In the genomic region with DNA sequence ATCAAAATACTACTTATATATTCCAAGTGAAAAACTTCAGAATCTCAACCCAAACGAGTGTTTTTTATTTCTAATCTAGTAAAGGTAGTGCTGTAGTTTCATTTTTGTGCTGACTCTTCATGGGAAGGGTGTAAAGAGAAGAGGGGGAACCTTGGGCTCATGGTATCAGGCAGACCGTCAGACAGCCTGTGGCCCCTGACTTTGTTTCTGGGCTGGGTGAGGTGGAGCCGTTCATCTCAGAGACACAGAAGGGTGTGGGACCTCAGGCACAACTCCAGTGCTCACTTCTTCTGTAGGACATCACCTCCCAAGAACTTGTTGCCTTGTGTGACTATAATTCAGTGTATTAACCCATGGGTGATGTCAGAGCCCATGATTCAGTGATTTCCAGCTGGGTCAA, we compare ENCODE assay signal across 21 mouse cellular contexts. TPM values are rescaled to one million over a fixed set of nuclear protein-coding genes. Genes with fewer than 3 reads are reported as not detected.
DNase-seq lines count a peak whose midpoint lies in the region; ATAC-seq and TF ChIP-seq lines count a peak whose summit lies in the region.
"Had no signal": no experiment of that assay in that cellular context is flagged by ENCODE, and none has a peak within 500 bp of the region (broad histone marks: within the 10 kb centered on the region; RNA-seq: fewer than 3 reads in every experiment).

No protein-coding gene starts in this region.

- H3K27me3 ChIP-seq in heart, embryonic 10.5 days (ENCODE audit: insufficient read depth, poor library complexity, severe bottlenecking): no peaks in the 10 kb centered on the region
- H3K27me3 ChIP-seq in MEL (ENCODE audit: control insufficient read depth in 1 of 2, insufficient read depth in 2 of 2, low read length in 2 of 2): no peaks in the 10 kb centered on the region
- no peaks in the 10 kb centered on the region for H3K27me3 ChIP-seq in liver, embryonic 16.5 days (ENCODE audit: control insufficient read depth, insufficient read depth, low read depth, low read length)
- H3K27me3 ChIP-seq: forebrain, embryonic 13.5 days; midbrain, embryonic 13.5 days; neural tube, embryonic 15.5 days had no signal

- no peak for TF ChIP-seq RAD21 in MEL (IDR thresholded peaks at IDR 0.05; ENCODE audit: low read depth, low read length)

- ATAC-seq in erythroid progenitor cell, adult 5-6 weeks (replicated peaks; ENCODE audit: low FRiP score, poor library complexity, severe bottlenecking): peak; percentile 79
- ATAC-seq in liver, embryonic 16.5 days (ENCODE audit: low read depth): peak; percentile 89
- no peak for ATAC-seq in CD4-positive, CD25-positive, alpha-beta regulatory T cell, adult 4 months
- ATAC-seq: activated CD4-positive, CD25-positive, alpha-beta regulatory T cell, adult 4 months; forebrain, embryonic 13.5 days; hindbrain, embryonic 16.5 days; midbrain, embryonic 13.5 days had no signal

- 80% methylated on average over 3 of the region's 3 CpGs for WGBS in heart, embryonic 10.5 days
- WGBS in liver, embryonic 16.5 days (ENCODE audit: insufficient replicate concordance): 17% methylated on average over 3 of the region's 3 CpGs

- no peak for TF ChIP-seq POLR2A in MEL (IDR thresholded peaks at IDR 0.05; ENCODE audit: control insufficient read depth in 1 of 2, insufficient read depth in 1 of 2, low read depth in 1 of 2, low read length in 2 of 2, poor library complexity in 1 of 2)

- peaks cover 64% of the 10 kb centered on the region for H3K79me2 ChIP-seq in MEL (ENCODE audit: control insufficient read depth, insufficient read depth, low read length, poor library complexity)

- H3K27ac ChIP-seq in heart, embryonic 10.5 days: no peak overlapping the region
- H3K27ac ChIP-seq in MEL (ENCODE audit: control insufficient read depth, low read depth, low read length): peak overlapping the region; percentile 11; the same call in 1 of the 2 replicates
- H3K27ac ChIP-seq in liver, embryonic 16.5 days (ENCODE audit: low read length): peak overlapping the region; percentile 83
- H3K27ac ChIP-seq: forebrain, embryonic 13.5 days; midbrain, embryonic 13.5 days; neural tube, embryonic 15.5 days had no signal

- no peaks in the 10 kb centered on the region for H3K36me3 ChIP-seq in heart, embryonic 10.5 days
- peaks cover 0 to 55% of the 10 kb centered on the region in 2 experiments; a peak in 2 of 4 replicates for H3K36me3 ChIP-seq in MEL (ENCODE audit: control insufficient read depth in 1 of 2, insufficient read depth in 2 of 2, low read length in 2 of 2)
- peaks cover 4% of the 10 kb centered on the region for H3K36me3 ChIP-seq in liver, embryonic 16.5 days (ENCODE audit: control insufficient read depth, insufficient read depth)
- H3K36me3 ChIP-seq: midbrain, embryonic 13.5 days; neural tube, embryonic 15.5 days had no signal

- no peak for TF ChIP-seq CTCF in MEL (IDR thresholded peaks at IDR 0.05 in 2 of 3, conservative IDR thresholded peaks at IDR 0.05 in 1 of 3; ENCODE audit: control insufficient read depth in 1 of 3, insufficient read depth in 1 of 3, low read depth in 2 of 3, low read length in 3 of 3, poor library complexity in 1 of 3, severe bottlenecking in 1 of 3)

- intact Hi-C loops in heart, postnatal 36 days (cut with DNase I): no loop called here

- H3K9ac ChIP-seq in MEL (ENCODE audit: control insufficient read depth, low read depth, low read length, poor library complexity, severe bottlenecking): 0 out of 2 replicates have a peak overlapping the region, but pooled peaks have one; percentile 4
- peak overlapping the region; percentile 8 for H3K9ac ChIP-seq in liver, embryonic 16.5 days (ENCODE audit: low read depth, low read length)
- H3K9ac ChIP-seq: forebrain, embryonic 13.5 days; midbrain, embryonic 13.5 days; neural tube, embryonic 15.5 days had no signal

- peak overlapping the region; percentile 56 for H3K4me2 ChIP-seq in liver, embryonic 16.5 days (ENCODE audit: low read depth, low read length)
- H3K4me2 ChIP-seq: forebrain, embryonic 13.5 days; midbrain, embryonic 13.5 days; neural tube, embryonic 15.5 days had no signal

- H3K9me3 ChIP-seq in heart, embryonic 10.5 days: no peaks in the 10 kb centered on the region
- H3K9me3 ChIP-seq in MEL (replicated peaks; ENCODE audit: insufficient read depth, low read length): no peaks in the 10 kb centered on the region
- no peaks in the 10 kb centered on the region for H3K9me3 ChIP-seq in liver, embryonic 16.5 days (replicated peaks; ENCODE audit: control insufficient read depth, low read length)
- H3K9me3 ChIP-seq: forebrain, embryonic 13.5 days; midbrain, embryonic 13.5 days; neural tube, embryonic 15.5 days had no signal

- TF ChIP-seq EP300 in MEL (IDR thresholded peaks at IDR 0.05; ENCODE audit: low read depth in 1 of 2, low read length in 2 of 2): no peak

- 0 out of 2 replicates have a peak, but pooled peaks cover 5% of the 10 kb centered on the region for H3K4me1 ChIP-seq in heart, embryonic 10.5 days
- peaks cover 12 to 36% of the 10 kb centered on the region in 2 experiments for H3K4me1 ChIP-seq in MEL (ENCODE audit: control insufficient read depth in 1 of 2, insufficient read depth in 2 of 2, low read length in 2 of 2)
- peaks cover 73% of the 10 kb centered on the region for H3K4me1 ChIP-seq in liver, embryonic 16.5 days (ENCODE audit: control insufficient read depth, low read depth, low read length)
- H3K4me1 ChIP-seq: midbrain, embryonic 13.5 days had no signal

- DNase-seq in heart, embryonic 10.5 days (ENCODE audit: low spot score): peak; percentile 84
- DNase-seq in heart, postnatal 36 days: no peak
- peak; percentile 48 for DNase-seq in MEL (ENCODE audit: low read depth, low spot score)
- DNase-seq in urinary bladder, postnatal 10 days (ENCODE audit: low spot score): no peak
- DNase-seq in urinary bladder, postnatal 25 days (ENCODE audit: low spot score): no peak
- DNase-seq: adrenal gland, postnatal 36 days; cerebellum, adult 9-11 months; heart, postnatal 14 days; left cerebral cortex, postnatal 4 days; lung, adult 2 months; lung, postnatal 36 days; right cerebral cortex, postnatal 4 days had no signal

- H3K4me3 ChIP-seq in heart, embryonic 10.5 days: no peak overlapping the region
- H3K4me3 ChIP-seq in MEL (ENCODE audit: control insufficient read depth in 1 of 2, insufficient read depth in 1 of 2, low read depth in 2 of 2, low read length in 2 of 2): peak overlapping the region in 1 of 2 experiments; percentile 13; a peak in 1 of 4 replicates
- H3K4me3 ChIP-seq in liver, embryonic 16.5 days (ENCODE audit: low read depth, low read length): peak overlapping the region; percentile 33
- H3K4me3 ChIP-seq: forebrain, embryonic 13.5 days; midbrain, embryonic 13.5 days; myocyte; neural tube, embryonic 15.5 days had no signal

TF ChIP-seq in MEL, 35 proteins besides CTCF, POLR2A, EP300 and RAD21:
- no peak for TF ChIP-seq E2F4 (IDR thresholded peaks at IDR 0.05; ENCODE audit: borderline replicate concordance, low read depth, low read length)
- no peak for TF ChIP-seq USF1 (IDR thresholded peaks at IDR 0.05; ENCODE audit: low read depth, low read length)
- TF ChIP-seq MYC (IDR thresholded peaks at IDR 0.05; ENCODE audit: low read depth, low read length): no peak
- TF ChIP-seq KAT2A (conservative IDR thresholded peaks at IDR 0.05; ENCODE audit: low read depth, low read length): no peak
- no peak for TF ChIP-seq ETS1 (IDR thresholded peaks at IDR 0.05; ENCODE audit: low read depth, low read length)
- no peak for TF ChIP-seq MYB (IDR thresholded peaks at IDR 0.05; ENCODE audit: low read depth, low read length)
- TF ChIP-seq HCFC1 (IDR thresholded peaks at IDR 0.05; ENCODE audit: low read depth, low read length): no peak
- no peak for TF ChIP-seq RCOR1 (IDR thresholded peaks at IDR 0.05; ENCODE audit: low read depth, low read length)
- TF ChIP-seq SIN3A (IDR thresholded peaks at IDR 0.05; ENCODE audit: low read length): no peak
- no peak for TF ChIP-seq ZKSCAN1 (IDR thresholded peaks at IDR 0.05; ENCODE audit: low read depth, low read length)
- TF ChIP-seq CHD1 (IDR thresholded peaks at IDR 0.05; ENCODE audit: low read depth, low read length): no peak

RNA-seq across cellular contexts. Expression of a gene that starts 10.0 kb away (rescaled TPM):
- 10.2 and 12.3 TPM in 2 replicates for polyA plus RNA-seq in heart, embryonic 10.5 days (2016; fragmentation: Nextera tagmentation; extraction: Ambion mirVana)
- total RNA-seq in heart, postnatal 36 days (2021): 1 to 10 TPM; 8.9 to 9.1 TPM
- 10.8 and 11.2 TPM in 2 replicates for total RNA-seq in MEL (2012; rRNA removed)
- 10 to 100 TPM in 1 of 2 experiments, not detected in 1; 16.3 TPM for polyA plus RNA-seq in MEL (2012; ENCODE audit: insufficient read depth in 1 of 2, insufficient read length in 2 of 2, low read depth in 1 of 2, low replicate concordance in 2 of 2, missing spikeins in 1 of 2)
- total RNA-seq in erythroid progenitor cell, adult 5-6 weeks (2015; ENCODE audit: low replicate concordance): 126 and 140 TPM in 2 replicates
- total RNA-seq in erythroid progenitor cell, adult 5-6 weeks (2017; ENCODE audit: low replicate concordance): 96.1 and 111 TPM in 2 replicates
- polyA plus RNA-seq in liver, embryonic 16.5 days (2015; fragmentation: Nextera tagmentation; extraction: Ambion mirVana): 25.9 and 26.5 TPM in 2 replicates
- polyA plus RNA-seq in CD4-positive, CD25-positive, alpha-beta regulatory T cell, adult 4 months (2017; shearing (Covaris generic)): 10 to 100 TPM; 17.8 to 25.5 TPM

Comparison
In these comparisons a context has a peak if more than half of its experiments do, and no peak if none do; other contexts are left out.
1. DNase-seq: peak in heart, embryonic 10.5 days (single experiment) and MEL (single experiment); none in heart, postnatal 36 days (0 of 2), urinary bladder, postnatal 10 days (single experiment) and urinary bladder, postnatal 25 days (single experiment).